Mouse (Mus musculus) E14TG2a.4 (cell line): ENCODE data around the gene Comt.

Source experiments
- CTCF ChIP-seq: conservative IDR thresholded peaks from 2 replicates; pipeline ENCODE4 v1.5.1; 2014; ENCODE audit warnings: low read length
- POU5F1 ChIP-seq: IDR thresholded peaks from 2 replicates; pipeline ENCODE4 v1.6.1; 2014; ENCODE audit warnings: low read length, borderline replicate concordance

DNA sequence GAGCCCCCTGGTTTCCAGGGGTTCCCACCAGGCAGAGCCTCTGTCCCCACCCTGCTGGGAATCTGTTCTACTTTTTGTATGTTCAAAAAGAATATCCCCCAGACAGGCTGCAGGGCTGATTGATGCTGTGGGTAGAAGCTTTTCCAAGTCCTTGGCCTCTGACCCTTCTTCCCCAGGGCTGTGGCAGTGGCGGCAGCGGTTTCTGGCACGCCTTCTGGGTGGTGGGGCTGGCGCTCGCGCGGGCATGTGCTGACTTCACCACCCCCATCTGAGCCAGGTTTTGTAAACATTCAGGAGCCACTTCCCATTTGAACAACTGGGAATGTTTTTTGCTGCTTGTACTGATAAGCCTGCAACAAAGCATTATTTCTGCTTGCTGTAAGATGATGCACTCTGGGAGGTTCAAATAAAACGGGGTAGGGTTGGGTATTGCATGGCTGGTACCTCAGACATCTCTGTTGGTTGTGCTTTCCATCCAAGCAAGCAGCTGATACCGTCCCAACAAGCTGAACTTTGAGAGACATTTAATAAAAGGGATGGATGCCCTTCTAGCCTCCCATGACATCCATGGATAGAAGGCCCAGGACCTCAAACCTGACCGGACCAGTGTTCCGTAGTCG lies 32.8 kb upstream of the Comt start:
- TF ChIP-seq CTCF (no peak), POU5F1 (no peak)
